Comparison of ENCODE assay signal across 13 mouse cellular contexts in genomic region chr14:109214848-109215247, GRCm38 (mm10).
DNase-seq lines count a peak whose midpoint lies in the region; ATAC-seq lines count a peak whose summit lies in the region.
"Had no signal": no experiment of that assay in that cellular context is flagged by ENCODE, and none has a peak within 500 bp of the region (broad histone marks: within the 10 kb centered on the region; RNA-seq: fewer than 3 reads in every experiment).

No protein-coding gene starts in this region.

- no peaks in the 10 kb centered on the region for H3K4me1 ChIP-seq in hindbrain, embryonic 15.5 days (replicated peaks)
- H3K4me1 ChIP-seq in hindbrain, embryonic 13.5 days (replicated peaks) = no peaks in the 10 kb centered on the region
- H3K4me1 ChIP-seq: kidney, embryonic 15.5 days; midbrain, embryonic 10.5 days; neural tube, embryonic 15.5 days had no signal

- 90% methylated on average over 8 of the region's 8 CpGs for WGBS in hindbrain, embryonic 15.5 days
- WGBS in hindbrain, embryonic 13.5 days = 87% methylated on average over 8 of the region's 8 CpGs

- H3K27me3 ChIP-seq in hindbrain, embryonic 15.5 days = no peaks in the 10 kb centered on the region
- no peaks in the 10 kb centered on the region for H3K27me3 ChIP-seq in hindbrain, embryonic 13.5 days
- H3K27me3 ChIP-seq: kidney, embryonic 15.5 days; neural tube, embryonic 15.5 days had no signal

- H3K36me3 ChIP-seq in hindbrain, embryonic 15.5 days = no peaks in the 10 kb centered on the region
- no peaks in the 10 kb centered on the region for H3K36me3 ChIP-seq in hindbrain, embryonic 13.5 days
- H3K36me3 ChIP-seq: kidney, embryonic 15.5 days; midbrain, embryonic 10.5 days; neural tube, embryonic 15.5 days had no signal

- H3K4me2 ChIP-seq in hindbrain, embryonic 15.5 days = no peak overlapping the region
- no peak overlapping the region for H3K4me2 ChIP-seq in hindbrain, embryonic 13.5 days
- H3K4me2 ChIP-seq: kidney, embryonic 15.5 days; neural tube, embryonic 15.5 days had no signal

- H3K9me3 ChIP-seq in hindbrain, embryonic 15.5 days = no peaks in the 10 kb centered on the region
- H3K9me3 ChIP-seq in hindbrain, embryonic 13.5 days = no peaks in the 10 kb centered on the region
- H3K9me3 ChIP-seq: kidney, embryonic 15.5 days; midbrain, embryonic 10.5 days; neural tube, embryonic 15.5 days had no signal

- no peak overlapping the region for H3K4me3 ChIP-seq in hindbrain, embryonic 15.5 days
- H3K4me3 ChIP-seq in hindbrain, embryonic 13.5 days = no peak overlapping the region
- H3K4me3 ChIP-seq: kidney, embryonic 15.5 days; midbrain, embryonic 10.5 days; neural tube, embryonic 15.5 days had no signal

- DNase-seq in urinary bladder, postnatal 14 days (ENCODE audit: low spot score) = peak; percentile 5
- DNase-seq in urinary bladder, postnatal 10 days (ENCODE audit: low spot score) = no peak
- DNase-seq in heart, postnatal 4 days = peak; percentile 9
- no peak for DNase-seq in thymus, postnatal 36 days
- DNase-seq in right cerebral cortex, postnatal 25 days = no peak
- DNase-seq: gastrocnemius, postnatal 10 days; liver, postnatal 0 days had no signal

- ATAC-seq in hindbrain, embryonic 15.5 days (ENCODE audit: low FRiP score, low read depth) = 0 out of 2 replicates have a peak, but pooled peaks have one; percentile 30
- no peak for ATAC-seq in hindbrain, embryonic 13.5 days (ENCODE audit: low FRiP score)
- ATAC-seq: hindbrain, postnatal 0 days; liver, postnatal 0 days had no signal

- no peak overlapping the region for H3K27ac ChIP-seq in hindbrain, embryonic 15.5 days (replicated peaks)
- H3K27ac ChIP-seq in hindbrain, embryonic 13.5 days = no peak overlapping the region
- H3K27ac ChIP-seq: hindbrain, postnatal 0 days; kidney, embryonic 15.5 days; midbrain, embryonic 10.5 days; neural tube, embryonic 15.5 days had no signal

- no peak overlapping the region for H3K9ac ChIP-seq in hindbrain, embryonic 15.5 days
- H3K9ac ChIP-seq in hindbrain, embryonic 13.5 days = no peak overlapping the region
- H3K9ac ChIP-seq: kidney, embryonic 15.5 days; liver, postnatal 0 days; neural tube, embryonic 15.5 days had no signal

Comparison
In these comparisons a context has a peak if more than half of its experiments do, and no peak if none do; other contexts are left out.
1. DNase-seq: peak in urinary bladder, postnatal 14 days (single experiment) and heart, postnatal 4 days (single experiment); none in urinary bladder, postnatal 10 days (single experiment), thymus, postnatal 36 days (0 of 2) and right cerebral cortex, postnatal 25 days (single experiment).